Mouse (Mus musculus): ENCODE results near the gene Ube3c. TPM values are rescaled to one million over a fixed set of nuclear protein-coding genes. Genes with fewer than 3 reads are reported as not detected.

Ube3c gene
- total RNA-seq, 2 experiments from 2014 or later, result 81.2 to 84.5 TPM

DNA sequence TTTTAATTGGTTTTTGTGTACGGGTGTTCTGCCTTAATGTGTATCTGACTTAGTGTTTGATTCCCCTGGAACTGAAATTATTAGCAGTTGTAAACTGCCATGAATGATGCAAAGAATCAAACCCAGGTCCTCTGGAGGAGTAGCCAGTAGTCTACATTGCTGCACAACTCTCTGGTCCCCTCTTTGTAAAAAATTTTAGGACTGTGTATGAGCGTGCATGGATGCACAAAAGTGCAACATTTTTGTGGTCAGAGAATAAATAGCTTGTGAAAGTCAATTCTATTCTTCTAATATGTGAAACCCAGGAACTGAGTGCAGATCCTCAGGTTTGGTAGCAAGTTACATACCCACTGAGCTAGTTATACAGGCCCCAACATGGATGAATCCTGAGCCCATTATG is 96.3 kb downstream of the Ube3c start:
- no peak for DNase-seq (ENCODE audit: low spot score in 2 of 2)

DNA sequence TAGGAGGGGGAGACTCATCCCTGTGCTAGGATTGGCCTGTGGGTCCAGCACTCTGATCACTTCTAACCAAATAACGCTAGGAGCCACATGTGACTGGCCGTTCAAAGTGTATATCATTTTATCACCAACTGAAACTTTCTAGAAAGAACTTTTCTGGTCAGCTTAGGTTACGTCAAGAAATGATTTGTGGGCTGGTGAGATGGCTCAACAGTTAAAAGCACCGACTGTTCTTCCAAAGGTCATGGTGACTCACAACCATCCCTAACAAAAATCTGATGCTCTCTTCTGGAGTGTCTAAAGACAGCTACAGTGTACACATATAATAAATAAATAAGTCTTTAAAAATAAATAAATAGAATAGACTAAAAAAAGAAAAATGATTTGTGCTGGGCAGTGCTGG is 103.5 kb downstream of the Ube3c start:
- DNase-seq (ENCODE audit: low spot score in 2 of 2), result no peak

DNA sequence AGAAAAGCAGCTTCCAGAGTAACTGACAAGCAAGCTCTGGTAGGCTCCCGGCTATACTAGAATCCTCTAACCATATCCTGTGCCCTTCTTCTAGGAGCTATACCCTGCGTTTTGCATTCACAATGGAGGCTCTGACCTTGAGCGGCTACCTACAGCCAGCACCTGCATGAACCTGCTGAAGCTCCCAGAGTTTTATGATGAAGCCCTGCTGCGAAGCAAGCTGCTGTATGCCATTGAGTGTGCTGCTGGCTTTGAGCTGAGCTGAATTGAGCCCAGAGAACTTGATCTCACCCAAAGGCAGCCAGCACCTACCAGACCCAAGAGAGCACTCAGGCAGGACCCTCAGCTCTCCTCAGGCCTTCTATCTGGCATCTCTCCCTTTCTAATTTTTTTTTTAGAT is 105.3 kb downstream of the Ube3c start:
- DNase-seq (ENCODE audit: low spot score in 2 of 2), result no peak

DNA sequence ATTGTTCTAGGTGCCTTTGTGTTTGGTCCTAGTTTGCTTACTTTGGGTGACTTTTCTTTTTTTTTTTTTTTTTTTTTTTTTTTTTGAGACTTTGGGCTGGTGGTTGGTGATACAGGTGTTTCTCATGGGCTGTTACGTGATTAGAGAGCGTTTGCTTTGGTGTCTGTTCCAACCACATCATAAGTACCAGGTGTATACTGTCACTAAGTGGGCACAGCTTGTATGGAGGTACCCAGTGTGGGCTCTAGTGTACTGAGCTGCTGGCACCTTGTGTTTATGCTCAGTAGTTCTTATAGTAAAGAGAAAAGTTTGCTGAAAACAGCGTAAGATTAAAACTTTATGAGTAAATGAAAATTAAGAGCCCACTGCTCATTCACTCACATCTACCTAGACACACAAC is 107.4 kb downstream of the Ube3c start:
- DNase-seq (ENCODE audit: low spot score in 2 of 2), result no peak

DNA sequence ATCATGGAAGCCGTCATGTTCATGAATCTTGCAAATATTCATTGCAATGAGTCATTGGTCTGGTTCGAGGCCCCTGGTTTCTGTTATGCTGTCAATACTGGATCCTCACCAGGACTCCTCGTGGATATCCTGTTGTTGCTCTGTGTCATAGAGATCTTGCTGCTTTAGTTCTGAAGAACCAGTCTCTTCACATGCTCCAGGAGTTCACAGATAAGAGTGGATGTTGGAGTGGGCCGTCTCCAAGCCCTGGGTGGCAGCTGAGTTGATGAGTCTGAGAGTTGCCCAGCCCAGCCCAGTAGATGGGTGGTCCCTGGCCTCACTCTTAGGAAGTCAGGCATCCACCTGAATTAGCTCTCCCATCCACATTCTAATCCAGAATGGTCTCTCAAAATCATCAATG is 116.0 kb downstream of the Ube3c start:
- no peak for DNase-seq (ENCODE audit: low spot score in 2 of 2)

DNA sequence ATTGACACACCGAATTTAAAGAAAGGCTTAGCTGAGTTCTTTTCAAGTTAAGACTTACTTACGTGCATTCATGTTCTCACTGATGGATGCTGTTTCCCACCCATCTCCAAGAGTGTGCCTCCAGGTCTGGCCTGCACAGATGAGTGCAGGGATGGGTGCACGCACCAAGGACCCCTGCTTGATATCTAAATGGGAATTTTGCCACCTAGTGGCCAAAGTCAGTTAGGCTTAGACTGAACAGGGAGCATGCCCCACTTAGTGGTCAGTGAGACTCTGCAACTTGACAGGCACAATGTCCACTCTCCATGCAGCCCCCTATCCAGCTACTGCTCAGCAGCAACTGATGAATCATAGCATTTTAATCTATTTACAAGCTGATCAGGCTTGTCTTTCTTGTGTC is 118.6 kb downstream of the Ube3c start:
- DNase-seq (ENCODE audit: low spot score in 2 of 2), result peak in 1 of 2 experiments; percentile 29

DNA sequence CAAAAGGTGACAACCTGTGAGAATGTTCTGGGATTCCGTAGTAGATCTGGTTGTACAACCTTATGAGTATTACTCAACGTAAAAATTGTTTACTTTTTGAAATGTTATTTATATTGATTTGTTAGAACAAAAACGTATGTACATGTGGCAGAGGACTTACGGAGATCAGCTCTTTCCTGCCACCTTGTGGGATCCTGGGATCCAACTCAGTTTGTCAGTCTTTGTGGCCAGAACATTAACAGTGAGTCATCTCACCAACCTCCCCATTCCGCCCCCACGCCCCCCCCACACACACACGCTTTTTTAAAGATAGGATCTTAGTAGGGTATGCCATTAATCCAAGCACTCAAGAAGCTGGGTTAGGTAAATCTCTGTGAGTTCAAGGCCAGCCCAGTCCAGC is 119.3 kb downstream of the Ube3c start:
- DNase-seq (ENCODE audit: low spot score in 2 of 2), result no peak

DNA sequence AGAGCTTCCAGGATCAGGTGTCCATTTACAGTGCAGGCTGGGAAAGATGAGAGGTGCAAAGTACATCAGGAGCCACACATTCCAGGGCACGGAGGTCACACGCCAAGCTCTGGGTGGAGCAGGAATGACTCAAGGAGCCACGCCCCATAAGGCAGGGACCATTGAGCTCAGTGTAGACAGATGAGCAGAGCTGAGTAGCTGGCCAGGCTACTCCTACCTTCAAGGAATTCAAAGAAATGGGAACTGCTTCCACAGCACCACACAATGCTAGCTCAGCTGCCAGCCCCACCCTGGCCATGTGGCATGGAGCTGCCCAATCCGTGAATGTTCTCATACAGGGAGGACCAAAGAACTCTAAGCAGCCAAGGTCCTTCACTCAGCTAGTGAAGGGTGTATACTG is 129.5 kb downstream of the Ube3c start:
- DNase-seq (ENCODE audit: low spot score in 2 of 2), result no peak

DNA sequence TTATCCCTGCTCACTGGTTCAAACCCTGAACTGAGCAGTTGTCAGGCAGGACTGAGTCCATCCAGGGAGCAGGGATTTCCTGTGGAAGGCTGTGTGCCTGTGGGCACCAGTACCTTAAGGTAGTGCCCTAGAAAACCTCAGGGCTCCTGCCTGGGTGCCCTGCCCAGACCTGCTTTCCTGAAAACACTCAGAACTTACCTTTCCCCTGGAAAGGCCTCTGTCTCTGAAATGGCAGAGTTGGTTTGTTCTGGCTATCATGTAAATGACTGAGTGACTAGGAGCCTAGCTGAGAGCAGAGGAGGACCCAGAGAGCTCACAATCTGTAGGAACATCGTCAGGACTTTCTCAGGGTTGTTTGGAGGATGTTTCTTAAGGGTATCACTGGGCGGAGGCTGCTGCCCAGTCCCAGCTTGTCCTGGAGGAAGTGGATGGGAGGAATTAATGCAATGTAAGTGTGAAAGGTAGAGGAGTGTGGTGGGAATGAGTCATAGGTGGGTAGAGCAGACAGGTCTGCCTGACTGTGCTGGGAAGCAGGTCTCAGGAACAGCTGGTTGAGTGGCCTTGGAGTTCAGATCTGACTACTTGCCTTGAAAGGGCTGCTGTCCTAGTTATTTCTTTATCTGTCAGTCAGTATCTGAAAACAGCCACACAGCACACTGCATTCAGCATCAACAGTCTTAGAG is 130.6 kb downstream of the Ube3c start:
- no peak for DNase-seq (ENCODE audit: low spot score in 2 of 2)

DNA sequence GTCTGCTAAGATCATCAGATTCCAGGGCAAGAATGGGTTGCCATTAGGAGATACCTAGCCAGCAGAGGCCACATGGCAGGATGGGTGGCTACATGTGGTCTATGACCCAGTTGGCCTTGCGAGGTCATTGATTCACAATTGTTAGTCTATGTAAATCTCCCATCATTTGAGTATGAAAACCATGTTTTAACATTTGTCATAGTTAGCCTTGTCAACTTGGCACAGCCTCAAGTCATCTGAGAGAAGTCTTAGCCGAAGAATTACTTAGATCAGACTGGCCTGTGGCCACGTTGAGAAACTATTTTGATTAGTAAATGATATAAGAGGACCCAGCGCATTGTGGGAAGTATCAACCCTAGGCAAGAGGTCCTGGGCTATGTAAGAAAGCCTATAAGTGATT is 138.2 kb downstream of the Ube3c start:
- no peak for DNase-seq (ENCODE audit: low spot score in 2 of 2)

DNA sequence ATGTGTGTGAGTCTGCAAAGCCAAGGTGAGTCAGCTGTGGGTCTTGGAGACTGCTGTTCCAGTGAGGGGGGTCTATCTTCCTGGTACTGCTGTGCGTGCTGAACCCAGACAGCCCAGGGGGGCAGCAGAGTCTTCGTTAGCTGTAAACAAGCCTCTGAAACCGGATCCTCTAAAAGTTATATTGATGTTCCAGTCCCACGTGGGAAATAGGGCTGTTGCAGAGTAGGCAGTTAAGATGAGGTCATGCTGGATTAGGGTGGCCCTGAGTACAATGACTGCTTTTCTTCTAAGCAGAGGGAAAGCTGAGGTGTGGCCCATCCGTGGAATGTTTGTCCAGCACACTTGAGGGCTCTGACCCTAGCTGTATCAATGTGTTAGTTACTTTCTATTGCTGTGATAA is 139.2 kb downstream of the Ube3c start:
- DNase-seq (ENCODE audit: low spot score in 2 of 2), result no peak

DNA sequence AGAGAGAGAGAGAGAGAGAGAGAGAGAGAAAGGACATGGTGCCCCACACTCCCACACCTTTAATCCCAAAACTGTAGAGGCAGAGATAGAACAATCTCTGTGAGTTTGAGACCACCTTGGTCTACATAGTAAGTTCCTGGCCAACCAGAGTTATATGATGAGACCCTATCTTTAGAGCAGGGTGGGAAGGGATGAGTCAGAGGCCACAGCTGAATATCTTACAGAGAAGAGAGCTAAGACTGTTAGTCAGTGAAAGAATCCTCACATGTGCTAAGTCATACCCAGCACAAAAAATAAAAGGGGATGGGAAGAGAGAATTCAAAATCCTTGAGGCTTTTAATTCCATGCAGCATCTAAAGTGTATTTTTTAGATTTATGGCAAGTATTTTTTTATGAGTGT is 142.6 kb downstream of the Ube3c start:
- no peak for DNase-seq (ENCODE audit: low spot score in 2 of 2)

DNA sequence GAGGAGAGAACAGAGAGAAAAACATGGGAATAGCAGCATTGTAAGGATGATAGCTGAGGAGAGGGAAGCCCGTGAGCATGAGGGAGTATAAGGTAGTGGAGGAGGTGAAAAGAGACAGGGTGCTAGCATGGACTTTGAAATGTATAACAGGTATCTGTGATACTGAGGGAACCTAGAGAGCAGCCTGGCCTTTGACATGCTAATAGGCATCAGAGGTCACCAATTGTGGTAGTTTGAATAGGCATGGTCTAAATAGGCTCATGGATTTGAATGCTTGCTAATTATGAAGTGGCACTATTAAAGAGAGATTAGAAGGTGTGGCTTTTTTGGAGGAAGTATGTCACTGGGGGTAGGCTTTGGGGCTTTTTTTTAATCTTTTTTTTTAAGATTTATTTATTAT is 143.9 kb downstream of the Ube3c start:
- no peak for DNase-seq (ENCODE audit: low spot score in 2 of 2)

DNA sequence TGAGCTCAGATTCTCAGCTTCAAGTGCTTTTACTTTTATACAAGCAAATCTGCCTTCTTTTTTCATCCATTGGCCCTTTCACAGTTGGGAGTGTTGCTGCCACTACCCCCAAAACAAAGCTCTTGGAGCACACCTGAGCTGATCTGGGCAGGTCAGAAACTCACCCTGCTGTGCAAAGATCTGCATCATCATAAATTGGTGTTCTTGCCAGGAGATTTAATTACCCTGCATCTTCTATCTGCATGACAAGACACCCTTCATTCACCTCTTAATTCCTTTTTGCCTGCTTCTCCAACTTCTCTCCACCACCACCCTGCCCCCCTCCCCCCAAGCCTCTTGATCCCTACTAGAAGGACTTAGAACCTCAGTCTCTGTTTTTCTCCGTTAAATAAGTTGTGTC is 152.1 kb downstream of the Ube3c start:
- DNase-seq (ENCODE audit: low spot score in 2 of 2), result no peak

DNA sequence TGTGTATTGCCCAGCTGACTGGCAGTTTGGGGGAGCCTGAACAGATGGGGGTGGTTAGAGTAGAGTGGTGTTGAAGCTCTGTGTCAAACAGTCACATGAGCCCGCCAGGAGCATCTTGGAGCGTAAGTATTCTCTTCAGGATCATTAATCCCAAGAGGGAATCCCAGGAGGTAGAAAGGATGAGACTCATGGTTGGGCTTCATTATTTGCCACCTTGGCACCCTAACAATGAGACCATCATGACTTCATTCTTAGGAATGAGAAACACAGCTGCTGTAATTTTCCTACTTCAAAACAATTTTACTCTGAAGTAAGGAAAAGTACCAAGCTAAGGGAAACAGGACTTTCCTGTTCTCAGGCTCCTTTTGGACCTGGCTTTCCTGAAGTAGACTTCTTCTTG is 156.3 kb downstream of the Ube3c start:
- DNase-seq (ENCODE audit: low spot score in 2 of 2), result no peak

Other genes with a start within 250 kb of the Ube3c start
- gene Lmbr1, start 190.9 kb upstream of the Ube3c start, total RNA-seq (2021), result 10 to 100 TPM; 29.3 to 33.7 TPM
- gene Nom1, start 134.6 kb upstream of the Ube3c start, total RNA-seq (2021), result 10 to 100 TPM; 14.2 to 17.4 TPM
- not detected for gene Mnx1, start 90.8 kb upstream of the Ube3c start, total RNA-seq (2021)
- gene Dnajb6, start 166.4 kb downstream of the Ube3c start, total RNA-seq (2021), result 100 to 1,000 TPM; 171 to 178 TPM
- not detected for gene Gm5129, start 166.7 kb downstream of the Ube3c start, total RNA-seq (2021)

Data from layer of hippocampus, postnatal 14 days (tissue).